Mouse (Mus musculus) liver, embryonic 14.5 days (tissue): ENCODE measurements around the gene Arsg.

Experiments used
- CTCF ChIP-seq: IDR thresholded peaks from 2 replicates; pipeline ENCODE4 v1.5.1; 2016; ENCODE audit warnings: antibody characterized with exemption, low read depth, control low read depth
- EP300 ChIP-seq: IDR thresholded peaks from 2 replicates; pipeline ENCODE4 v1.6.1; 2016; ENCODE audit warnings: antibody characterized with exemption, low read depth

- TF ChIP-seq EP300 = no peak
- TF ChIP-seq CTCF = peak; percentile 91
These were observed 47.5 kb upstream of the Arsg start, which contains the start of gene Amz2 for GRCm38 (mm10) chr11:109425392-109426271.
